Mouse (Mus musculus) liver, postnatal 0 days (tissue): ENCODE measurements around the gene Olfr1009. TPM values are rescaled to one million over a fixed set of nuclear protein-coding genes. Genes with fewer than 3 reads are reported as not detected.
"Not testable (repeated sequence)": the region's sequence is repeated elsewhere in the genome, so short reads cannot be mapped to it uniquely, and the experiment has no call there.

ENCODE experiments used
- ATAC-seq: fragments of 200-750 bp; cut with Nextera tagmentation; 2 replicates; pipeline ENCODE4 v1.8.0; 2017; ENCODE audit warnings: mild to moderate bottlenecking, moderate library complexity
- DNase-seq: peaks from one replicate; pipeline ENCODE4 v3.0.0-alpha.2; 2016
- H3K27ac ChIP-seq: fragments of 300-500 bp; sonication (generic); 2 replicates; pipeline ENCODE4 v1.5.1; 2014; ENCODE audit warnings: antibody characterized with exemption, moderate library complexity, mild to moderate bottlenecking, low read depth
- H3K27me3 ChIP-seq: fragments of 300-500 bp; sonication (generic); 2 replicates; pipeline ENCODE4 v1.6.1; 2014; ENCODE audit warnings: low read length, control low read depth, mixed read lengths; ENCODE audit not compliant: insufficient read depth
- H3K36me3 ChIP-seq: fragments of 300-500 bp; sonication (generic); replicated peaks from 2 replicates; pipeline ENCODE4 v1.6.1; 2014; ENCODE audit warnings: mild to moderate bottlenecking, control low read depth, low read length, moderate library complexity, mixed read lengths; ENCODE audit not compliant: insufficient read depth
- H3K4me1 ChIP-seq: fragments of 300-500 bp; sonication (generic); 2 replicates; pipeline ENCODE4 v1.6.1; 2014; ENCODE audit warnings: antibody characterized with exemption, mild to moderate bottlenecking, control low read depth; ENCODE audit not compliant: insufficient read depth
- H3K4me2 ChIP-seq: fragments of 300-500 bp; sonication (generic); 2 replicates; pipeline ENCODE4 v1.6.1; 2014; ENCODE audit warnings: low read depth, mild to moderate bottlenecking, low read length, moderate library complexity, mixed read lengths
- H3K4me3 ChIP-seq: fragments of 300-500 bp; sonication (generic); 2 replicates; pipeline ENCODE4 v1.5.1; 2014; ENCODE audit warnings: low read depth, low read length
- H3K9ac ChIP-seq: fragments of 300-500 bp; sonication (generic); replicated peaks from 2 replicates; pipeline ENCODE4 v1.6.1; 2014; ENCODE audit warnings: mild to moderate bottlenecking, moderate library complexity
- H3K9me3 ChIP-seq: fragments of 300-500 bp; sonication (generic); 2 replicates; pipeline ENCODE4 v1.6.1; 2016; ENCODE audit warnings: mild to moderate bottlenecking, control low read depth, low read length, mixed read lengths
- CTCF ChIP-seq: sonication (generic); IDR thresholded peaks from 2 replicates; pipeline ENCODE4 v1.5.1; 2016; ENCODE audit warnings: antibody characterized with exemption, low read depth
- EP300 ChIP-seq: IDR thresholded peaks from 2 replicates; pipeline ENCODE4 v1.6.1; 2016; ENCODE audit warnings: antibody characterized with exemption, low read depth, mild to moderate bottlenecking
- WGBS: fragments of 180-500 bp; shearing (Covaris S2); extraction: QIAGEN DNeasy Blood & Tissue Kit; methylation state at CpG from one replicate; pipeline ENCODE4 v1.1.7; 2014; ENCODE audit not compliant: insufficient replicate concordance; 5-methylcytosine and 5-hydroxymethylcytosine counted together
- polyA plus RNA-seq: library from polyadenylated mRNA; unstranded; fragments of >200 nt; fragmentation: Nextera tagmentation; extraction: Ambion mirVana; gene quantifications from 2 replicates; pipeline ENCODE4 v1.2.1, GENCODE M21; 2015

Olfr1009 gene
- polyA plus RNA-seq, result not detected in 2 replicates

GRCm38 (mm10) chr2:85715119-85715518 is at the start of gene Olfr1009:
Gene Olfr1009 (plus strand): TSS chr2:85715419.
- DNase-seq (no peak), ATAC-seq (no peak)

GRCm38 (mm10) chr2:85678667-85679066 is 36.6 kb upstream of the Olfr1009 start, which contains the start of gene Olfr1006:
Gene Olfr1006 (minus strand): TSS chr2:85678767.
- ATAC-seq, result no peak

More at GRCm38 (mm10) chr2:85715119-85715518, at the start of gene Olfr1009:
- Histone ChIP-seq H3K4me3 (no peak within 1 kb of the TSS), H3K9me3 (no peaks in the 10 kb centered on the region), H3K27ac (no peak within 1 kb of the TSS), H3K4me1 (no peaks in the 10 kb centered on the region), H3K36me3 (no peaks in the 10 kb centered on the region), H3K27me3 (no peaks in the 10 kb centered on the region), H3K4me2 (no peak within 1 kb of the TSS), H3K9ac (no peak within 1 kb of the TSS)
- 64% methylated on average over 1 of the region's 1 CpGs for WGBS
- no peak for TF ChIP-seq CTCF
- TF ChIP-seq EP300, result no peak

GRCm38 (mm10) chr2:85689131-85689530 is 26.1 kb upstream of the Olfr1009 start, which contains the start of gene Olfr1008:
Gene Olfr1008 (plus strand): TSS chr2:85689431.
- no peak within 1 kb of the TSS for H3K9ac ChIP-seq
- H3K4me3 ChIP-seq, result no peak within 1 kb of the TSS
- no peaks in the 10 kb centered on the region for H3K36me3 ChIP-seq
- H3K27ac ChIP-seq, result no peak within 1 kb of the TSS
- no peak for ATAC-seq
- peaks cover 2% of the 10 kb centered on the region; the same call in 1 of the 2 replicates for H3K9me3 ChIP-seq
- H3K4me2 ChIP-seq, result no peak within 1 kb of the TSS
- no peaks in the 10 kb centered on the region for H3K4me1 ChIP-seq
- TF ChIP-seq CTCF, result no peak
- TF ChIP-seq EP300, result no peak
- H3K27me3 ChIP-seq, result no peaks in the 10 kb centered on the region
- no peak for DNase-seq

More at GRCm38 (mm10) chr2:85678667-85679066, 36.6 kb upstream of the Olfr1009 start, which contains the start of gene Olfr1006:
- Histone ChIP-seq H3K4me3 (no peak within 1 kb of the TSS), H3K4me1 (no peaks in the 10 kb centered on the region), H3K27me3 (no peaks in the 10 kb centered on the region), H3K27ac (no peak within 1 kb of the TSS), H3K9me3 (no peaks in the 10 kb centered on the region), H3K9ac (no peak within 1 kb of the TSS), H3K36me3 (no peaks in the 10 kb centered on the region), H3K4me2 (no peak within 1 kb of the TSS)
- DNase-seq, result no peak
- TF ChIP-seq EP300 (no peak), CTCF (no peak)

GRCm38 (mm10) chr2:85710680-85711079 is 4.5 kb upstream of the Olfr1009 start:
- not testable (repeated sequence) for H3K4me3 ChIP-seq, H3K4me2 ChIP-seq, H3K9ac ChIP-seq, H3K27me3 ChIP-seq, H3K4me1 ChIP-seq, H3K9me3 ChIP-seq, DNase-seq, H3K36me3 ChIP-seq, ATAC-seq, H3K27ac ChIP-seq
- WGBS, result 45% methylated on average over 2 of the region's 2 CpGs

GRCm38 (mm10) chr2:85711159-85711558 is 4.1 kb upstream of the Olfr1009 start:
- no peaks in the 10 kb centered on the region for H3K9me3 ChIP-seq
- no peak overlapping the region for H3K4me2 ChIP-seq
- no peak overlapping the region for H3K27ac ChIP-seq
- no peaks in the 10 kb centered on the region for H3K4me1 ChIP-seq
- TF ChIP-seq EP300, result no peak
- no peak for TF ChIP-seq CTCF
- no peaks in the 10 kb centered on the region for H3K36me3 ChIP-seq
- DNase-seq (no peak), ATAC-seq (no peak)
- no peak overlapping the region for H3K9ac ChIP-seq
- no peak overlapping the region for H3K4me3 ChIP-seq
- H3K27me3 ChIP-seq, result no peaks in the 10 kb centered on the region
- WGBS, result 18% methylated on average over 1 of the region's 1 CpGs

- Histone ChIP-seq H3K4me1 (no peaks in the 10 kb centered on the region), H3K9ac (no peak overlapping the region), H3K27me3 (no peaks in the 10 kb centered on the region), H3K9me3 (no peaks in the 10 kb centered on the region), H3K36me3 (no peaks in the 10 kb centered on the region), H3K4me3 (no peak overlapping the region), H3K27ac (no peak overlapping the region), H3K4me2 (no peak overlapping the region)
- ATAC-seq (no peak), DNase-seq (peak; percentile 17)
- TF ChIP-seq EP300 (no peak), CTCF (peak; percentile 72)
- WGBS, result 14% methylated on average over 3 of the region's 3 CpGs
Observed at GRCm38 (mm10) chr2:85725793-85726192, 10.6 kb downstream of the Olfr1009 start.

- Histone ChIP-seq H3K9me3 (no peaks in the 10 kb centered on the region), H3K4me2 (no peak overlapping the region), H3K9ac (no peak overlapping the region), H3K27me3 (no peaks in the 10 kb centered on the region), H3K4me1 (no peaks in the 10 kb centered on the region), H3K27ac (no peak overlapping the region), H3K4me3 (no peak overlapping the region), H3K36me3 (no peaks in the 10 kb centered on the region)
- 78% methylated on average over 4 of the region's 4 CpGs for WGBS
- ATAC-seq, result no peak
- TF ChIP-seq EP300 (no peak), CTCF (no peak)
- no peak for DNase-seq
Observed at GRCm38 (mm10) chr2:85753822-85754221, 38.6 kb downstream of the Olfr1009 start.
